Mouse (Mus musculus) thymus, postnatal 25 days (tissue): Measurements from ENCODE around the gene Med12l.

Source experiments
- DNase-seq: peaks from one replicate; pipeline ENCODE4 v3.0.0; 2022

Gene Med12l

DNA sequence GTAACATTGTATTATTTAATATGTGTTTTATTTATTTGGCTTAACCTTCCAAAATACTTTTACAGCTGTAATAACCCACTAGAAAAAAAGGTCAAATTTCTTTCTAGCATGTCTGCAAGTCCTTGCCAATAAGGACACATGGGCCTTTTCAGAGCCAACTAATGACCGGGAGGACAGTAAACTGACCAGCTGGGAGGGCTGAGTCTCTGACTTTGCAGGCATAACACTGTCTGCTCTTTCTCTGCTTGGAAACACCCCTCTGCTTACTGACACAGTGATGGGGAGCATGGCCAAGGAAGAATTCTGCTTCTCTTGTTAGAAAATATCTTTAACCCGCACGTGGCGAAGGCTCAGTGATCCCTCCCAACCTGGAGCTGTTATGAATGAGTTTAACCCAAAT is 337.4 kb downstream of the Med12l start:
- DNase-seq, result no peak

DNA sequence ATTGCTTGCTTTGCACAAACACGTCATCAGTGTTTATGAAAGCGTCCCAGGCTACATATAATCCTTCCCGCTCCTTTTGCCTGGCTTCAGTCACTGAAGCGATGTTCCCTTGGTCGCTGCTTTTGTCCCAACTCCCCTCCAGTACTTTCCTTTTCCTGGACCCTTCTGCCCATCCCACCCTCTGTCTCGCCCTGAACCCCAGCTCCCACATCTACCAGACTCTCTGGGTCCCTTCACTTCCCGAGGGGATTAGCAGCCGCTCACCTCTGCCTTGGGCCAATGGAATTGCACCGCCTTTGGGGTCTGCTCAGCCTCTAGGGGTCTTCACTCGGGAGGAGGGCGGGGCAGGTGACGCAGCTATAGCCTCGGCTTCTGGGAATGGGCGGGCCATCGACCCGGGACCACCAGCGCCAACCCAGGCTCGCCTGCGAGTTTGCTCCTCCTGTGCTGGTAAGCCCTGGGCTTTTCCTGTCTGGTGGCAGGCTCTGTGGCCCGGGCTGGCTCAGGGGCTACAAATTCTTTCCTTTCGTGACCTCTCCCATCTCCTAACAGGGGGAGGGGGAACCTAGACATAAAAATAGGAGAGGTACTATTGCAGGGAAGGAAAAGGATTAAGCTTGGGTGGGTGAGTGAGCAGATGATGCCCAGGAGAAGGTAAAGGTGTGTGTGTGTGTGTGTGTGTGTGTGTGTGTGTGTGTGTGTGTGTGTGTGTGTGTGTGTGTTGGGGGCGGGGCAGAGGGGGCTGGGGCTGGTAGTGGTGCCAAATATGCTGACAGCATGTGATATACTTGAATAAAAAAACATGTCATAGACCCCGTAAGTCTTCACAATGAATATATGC is 338.7 kb downstream of the Med12l start, which contains the start of gene Igsf10:
TSS of gene Igsf10 (minus strand) at position 330 of the 841 bp plus-strand sequence.
- DNase-seq, result peak; percentile 34

DNA sequence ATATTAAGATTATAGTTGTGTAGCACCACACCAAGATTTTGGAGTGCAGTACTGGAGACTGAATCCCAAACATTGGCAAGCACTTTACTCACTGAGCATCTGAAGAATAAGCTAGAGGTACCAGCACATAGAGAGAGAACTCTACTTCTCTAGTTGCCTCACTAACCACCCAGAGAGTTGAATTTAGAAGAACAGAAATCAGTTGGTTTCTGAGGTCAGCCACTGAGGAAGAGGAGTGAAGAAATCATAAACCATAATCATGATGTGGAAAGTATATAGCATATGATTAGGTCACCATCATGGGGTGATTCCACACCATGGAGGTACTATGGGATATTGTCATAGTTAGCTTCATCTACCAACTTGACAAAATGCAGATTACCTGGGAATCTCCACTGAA is 346.1 kb downstream of the Med12l start:
- no peak for DNase-seq

DNA sequence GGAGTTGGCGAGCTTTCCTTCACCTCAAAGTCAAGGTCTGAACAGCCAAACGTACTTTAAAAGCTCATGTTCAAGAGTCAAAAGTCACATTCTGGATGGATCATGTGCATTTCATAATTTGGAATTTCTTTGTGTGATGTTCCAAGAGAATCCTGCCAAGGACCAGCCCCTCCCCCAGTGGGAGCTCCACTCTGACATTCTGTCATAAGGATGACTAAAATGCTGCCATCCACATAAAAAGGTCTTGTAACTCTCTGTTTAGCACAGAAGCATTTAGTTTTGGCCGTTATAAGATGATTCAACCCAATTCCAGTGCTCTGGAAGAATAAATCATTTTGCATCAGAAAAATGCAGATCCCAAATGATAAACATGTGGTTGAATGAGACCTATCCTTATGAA is 348.5 kb downstream of the Med12l start:
- no peak for DNase-seq

DNA sequence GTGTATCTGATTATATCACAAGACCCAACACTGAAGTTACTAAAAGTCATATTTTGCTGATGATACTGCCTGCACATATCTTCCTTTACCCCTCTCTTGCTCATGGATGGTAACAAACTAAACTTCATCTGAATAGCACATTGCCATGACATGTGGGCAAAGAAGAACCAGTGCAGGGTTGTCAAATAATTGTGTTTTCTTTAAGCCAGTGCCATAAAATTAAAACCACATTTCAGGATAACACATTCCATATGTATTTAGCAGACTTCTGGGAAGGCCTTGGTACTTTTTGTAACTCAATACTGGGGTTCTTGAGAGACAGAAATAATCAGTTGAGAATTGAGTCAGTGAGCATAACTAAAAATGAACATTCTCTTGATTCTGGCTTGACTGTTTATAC is 354.5 kb downstream of the Med12l start:
- no peak for DNase-seq

DNA sequence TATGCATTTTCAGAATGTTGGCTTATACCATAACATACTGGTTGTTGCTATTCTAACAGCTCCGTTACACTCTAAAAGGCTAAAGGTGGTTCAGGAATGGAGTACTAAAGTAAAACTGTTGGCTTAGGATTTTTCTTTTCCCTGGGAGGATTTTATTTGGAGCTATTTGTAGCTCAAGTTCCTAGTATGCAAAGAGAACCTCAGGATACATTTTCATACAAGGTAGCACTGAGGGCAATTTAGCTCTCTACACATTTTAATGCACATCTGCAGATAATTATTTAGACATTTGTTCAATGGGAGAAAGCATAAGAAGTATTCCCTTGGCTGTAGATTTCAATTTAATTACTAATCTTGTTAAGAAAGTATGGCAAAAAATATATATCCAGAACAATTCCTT is 356.3 kb downstream of the Med12l start:
- DNase-seq, result no peak
